Mouse (Mus musculus) limb, embryonic 11.5 days (tissue): ENCODE data around the gene Gse1. TPM values are rescaled to one million over a fixed set of nuclear protein-coding genes. Genes with fewer than 3 reads are reported as not detected.

Experiments
- ATAC-seq: fragments of 200-750 bp; cut with Nextera tagmentation; 2 replicates; pipeline ENCODE4 v1.8.0; 2017; ENCODE audit warnings: low read depth; ENCODE audit not compliant: insufficient number of reproducible peaks, low FRiP score, low TSS enrichment
- DNase-seq: peaks from one replicate; pipeline ENCODE4 v3.0.0-alpha.2; 2015; ENCODE audit warnings: low spot score
- H3K27ac ChIP-seq: fragments of 300-500 bp; sonication (generic); replicated peaks from 2 replicates; pipeline ENCODE4 v1.5.1; 2014; ENCODE audit warnings: low read depth, mild to moderate bottlenecking, low read length
- H3K27me3 ChIP-seq: fragments of 300-500 bp; sonication (generic); 2 replicates; pipeline ENCODE4 v1.6.1; 2014; ENCODE audit warnings: mild to moderate bottlenecking, low read length, mixed read lengths; ENCODE audit not compliant: control insufficient read depth, insufficient read depth
- H3K36me3 ChIP-seq: fragments of 300-500 bp; sonication (generic); 2 replicates; pipeline ENCODE4 v1.6.1; 2014; ENCODE audit warnings: mild to moderate bottlenecking, low read length, moderate library complexity, mixed read lengths; ENCODE audit not compliant: control insufficient read depth, insufficient read depth
- H3K4me1 ChIP-seq: fragments of 300-500 bp; sonication (generic); 2 replicates; pipeline ENCODE4 v1.6.1; 2014; ENCODE audit warnings: low read length, mixed read lengths; ENCODE audit not compliant: control insufficient read depth, insufficient read depth
- H3K4me2 ChIP-seq: fragments of 300-500 bp; sonication (generic); 2 replicates; pipeline ENCODE4 v1.6.1; 2014; ENCODE audit warnings: low read depth, mild to moderate bottlenecking, moderate library complexity; ENCODE audit not compliant: severe bottlenecking
- H3K4me3 ChIP-seq: fragments of 300-500 bp; sonication (generic); 2 replicates; pipeline ENCODE4 v1.5.1; 2014; ENCODE audit warnings: low read depth, low read length
- H3K9ac ChIP-seq: fragments of 300-500 bp; sonication (generic); 2 replicates; pipeline ENCODE4 v1.6.1; 2014; ENCODE audit warnings: mild to moderate bottlenecking, low read length
- H3K9me3 ChIP-seq: fragments of 300-500 bp; sonication (generic); 2 replicates; pipeline ENCODE4 v1.6.1; 2016; ENCODE audit warnings: low read length; ENCODE audit not compliant: control insufficient read depth
- WGBS: fragments of 180-500 bp; shearing (Covaris S2); extraction: QIAGEN DNeasy Blood & Tissue Kit; methylation state at CpG from one replicate; pipeline ENCODE4 v1.1.7; 2014; 5-methylcytosine and 5-hydroxymethylcytosine counted together
- polyA plus RNA-seq: library from polyadenylated mRNA; unstranded; fragments of >200 nt; fragmentation: Nextera tagmentation; extraction: Ambion mirVana; gene quantifications from 2 replicates; pipeline ENCODE4 v1.2.1, GENCODE M21; 2014

Gse1 gene
- polyA plus RNA-seq, 1 experiment from 2014 or later, result 6.6 TPM

GRCm38 (mm10) chr8:120307103-120307502 lies 78.8 kb downstream of the Gse1 start:
- no peaks in the 10 kb centered on the region for H3K36me3 ChIP-seq
- no peak overlapping the region for H3K9ac ChIP-seq
- no peak overlapping the region for H3K4me3 ChIP-seq
- H3K4me2 ChIP-seq, result no peak overlapping the region
- peaks cover 41% of the 10 kb centered on the region for H3K4me1 ChIP-seq
- H3K9me3 ChIP-seq, result no peaks in the 10 kb centered on the region
- ATAC-seq (0 out of 2 replicates have a peak, but pooled peaks have one; percentile 11), DNase-seq (peak; percentile 75)
- no peak overlapping the region for H3K27ac ChIP-seq
- H3K27me3 ChIP-seq, result 0 out of 2 replicates have a peak, but pooled peaks cover 2% of the 10 kb centered on the region
- WGBS, result 5% methylated on average over 16 of the region's 16 CpGs

- Histone ChIP-seq H3K4me2 (no peak overlapping the region), H3K36me3 (no peaks in the 10 kb centered on the region), H3K9me3 (no peaks in the 10 kb centered on the region), H3K27me3 (0 out of 2 replicates have a peak, but pooled peaks cover 2% of the 10 kb centered on the region), H3K4me3 (no peak overlapping the region), H3K27ac (no peak overlapping the region), H3K4me1 (peaks cover 41% of the 10 kb centered on the region), H3K9ac (no peak overlapping the region)
- no peak for DNase-seq
- 0 out of 2 replicates have a peak, but pooled peaks have one; percentile 2 for ATAC-seq
- WGBS, result 49% methylated on average over 11 of the region's 11 CpGs
These were observed 79.3 kb downstream of the Gse1 start for GRCm38 (mm10) chr8:120307528-120307927.

GRCm38 (mm10) chr8:120308131-120308530 lies 79.9 kb downstream of the Gse1 start:
- no peaks in the 10 kb centered on the region for H3K9me3 ChIP-seq
- ATAC-seq (no peak), DNase-seq (no peak)
- H3K27me3 ChIP-seq, result 0 out of 2 replicates have a peak, but pooled peaks cover 2% of the 10 kb centered on the region
- no peak overlapping the region for H3K27ac ChIP-seq
- no peak overlapping the region; the same call in 1 of the 2 replicates for H3K9ac ChIP-seq
- WGBS, result 47% methylated on average over 8 of the region's 8 CpGs
- H3K36me3 ChIP-seq, result no peaks in the 10 kb centered on the region
- H3K4me3 ChIP-seq, result no peak overlapping the region
- H3K4me1 ChIP-seq, result peaks cover 41% of the 10 kb centered on the region
- no peak overlapping the region for H3K4me2 ChIP-seq

GRCm38 (mm10) chr8:120308553-120308952 lies 80.3 kb downstream of the Gse1 start:
- no peak overlapping the region for H3K4me3 ChIP-seq
- no peak for DNase-seq
- 61% methylated on average over 9 of the region's 9 CpGs for WGBS
- no peak overlapping the region for H3K27ac ChIP-seq
- H3K27me3 ChIP-seq, result 0 out of 2 replicates have a peak, but pooled peaks cover 2% of the 10 kb centered on the region
- H3K4me1 ChIP-seq, result peaks cover 41% of the 10 kb centered on the region
- H3K9ac ChIP-seq, result no peak overlapping the region
- H3K9me3 ChIP-seq, result no peaks in the 10 kb centered on the region
- ATAC-seq, result no peak
- no peak overlapping the region for H3K4me2 ChIP-seq
- no peaks in the 10 kb centered on the region for H3K36me3 ChIP-seq

GRCm38 (mm10) chr8:120309326-120309725 lies 81.1 kb downstream of the Gse1 start:
- Histone ChIP-seq H3K4me2 (no peak overlapping the region), H3K27ac (no peak overlapping the region), H3K9ac (no peak overlapping the region), H3K4me1 (peaks cover 33% of the 10 kb centered on the region), H3K4me3 (no peak overlapping the region), H3K36me3 (no peaks in the 10 kb centered on the region), H3K27me3 (0 out of 2 replicates have a peak, but pooled peaks cover 2% of the 10 kb centered on the region), H3K9me3 (no peaks in the 10 kb centered on the region)
- 74% methylated on average over 18 of the region's 18 CpGs for WGBS
- ATAC-seq, result no peak
- DNase-seq, result no peak

GRCm38 (mm10) chr8:120310063-120310462 lies 81.8 kb downstream of the Gse1 start:
- no peak for ATAC-seq
- no peak overlapping the region for H3K4me3 ChIP-seq
- 0 out of 2 replicates have a peak, but pooled peaks cover 2% of the 10 kb centered on the region for H3K27me3 ChIP-seq
- no peak overlapping the region for H3K9ac ChIP-seq
- peaks cover 27% of the 10 kb centered on the region for H3K4me1 ChIP-seq
- no peak for DNase-seq
- WGBS, result 86% methylated on average over 5 of the region's 5 CpGs
- no peaks in the 10 kb centered on the region for H3K36me3 ChIP-seq
- no peak overlapping the region for H3K4me2 ChIP-seq
- H3K27ac ChIP-seq, result no peak overlapping the region
- no peaks in the 10 kb centered on the region for H3K9me3 ChIP-seq

- Histone ChIP-seq H3K27ac (no peak overlapping the region), H3K4me2 (no peak overlapping the region), H3K4me3 (no peak overlapping the region), H3K9ac (no peak overlapping the region), H3K27me3 (0 out of 2 replicates have a peak, but pooled peaks cover 2% of the 10 kb centered on the region), H3K4me1 (peaks cover 21% of the 10 kb centered on the region), H3K9me3 (no peaks in the 10 kb centered on the region), H3K36me3 (no peaks in the 10 kb centered on the region)
- no peak for ATAC-seq
- DNase-seq, result no peak
- 89% methylated on average over 4 of the region's 4 CpGs for WGBS
These were observed 84.2 kb downstream of the Gse1 start for GRCm38 (mm10) chr8:120312452-120312851.

- Histone ChIP-seq H3K4me2 (no peak overlapping the region), H3K9ac (no peak overlapping the region), H3K27me3 (0 out of 2 replicates have a peak, but pooled peaks cover 2% of the 10 kb centered on the region), H3K36me3 (no peaks in the 10 kb centered on the region), H3K9me3 (no peaks in the 10 kb centered on the region), H3K27ac (no peak overlapping the region), H3K4me3 (no peak overlapping the region), H3K4me1 (peaks cover 23% of the 10 kb centered on the region)
- DNase-seq, result no peak
- 72% methylated on average over 3 of the region's 3 CpGs for WGBS
- no peak for ATAC-seq
These were observed 85.4 kb downstream of the Gse1 start for GRCm38 (mm10) chr8:120313674-120314073.

GRCm38 (mm10) chr8:120314932-120315331 lies 86.7 kb downstream of the Gse1 start:
- ATAC-seq (no peak), DNase-seq (no peak)
- no peaks in the 10 kb centered on the region for H3K27me3 ChIP-seq
- WGBS, result 87% methylated on average over 5 of the region's 5 CpGs
- H3K9me3 ChIP-seq, result no peaks in the 10 kb centered on the region
- no peaks in the 10 kb centered on the region for H3K36me3 ChIP-seq
- H3K27ac ChIP-seq, result no peak overlapping the region
- peaks cover 11% of the 10 kb centered on the region for H3K4me1 ChIP-seq
- H3K4me3 ChIP-seq, result no peak overlapping the region
- no peak overlapping the region for H3K9ac ChIP-seq
- no peak overlapping the region for H3K4me2 ChIP-seq
